Comparison of ENCODE assay signal across 10 mouse cellular contexts in the genomic region with DNA sequence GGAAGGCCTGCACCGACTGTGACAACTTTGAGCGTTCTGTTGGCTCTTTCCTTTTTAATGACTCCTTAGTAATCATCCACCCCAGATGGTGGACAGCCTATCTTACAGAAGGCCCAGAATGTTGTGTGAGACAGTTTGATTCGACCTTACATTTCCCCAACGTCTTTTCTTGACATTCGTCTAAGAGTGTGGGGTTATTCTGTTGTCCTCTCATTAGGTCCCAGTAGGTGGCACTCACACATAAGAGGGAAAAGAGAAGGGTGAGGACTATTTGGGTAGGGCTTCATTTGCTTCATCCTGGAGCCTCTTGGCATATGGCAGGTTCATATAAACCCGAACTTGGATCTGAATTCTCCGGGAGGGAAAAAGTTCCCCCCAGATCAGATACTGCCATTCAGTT.
DNase-seq lines count a peak whose midpoint lies in the region; ATAC-seq and TF ChIP-seq lines count a peak whose summit lies in the region.
"Had no signal": no experiment of that assay in that cellular context is flagged by ENCODE, and none has a peak within 500 bp of the region (broad histone marks: within the 10 kb centered on the region; RNA-seq: fewer than 3 reads in every experiment).

No protein-coding gene starts in this region.

- no peak overlapping the region for H3K9ac ChIP-seq in midbrain, embryonic 11.5 days (ENCODE audit: low read length)
- H3K9ac ChIP-seq: embryonic facial prominence, embryonic 12.5 days; limb, embryonic 15.5 days had no signal

- no peaks in the 10 kb centered on the region for H3K4me1 ChIP-seq in kidney, adult 2 months (ENCODE audit: control insufficient read depth, insufficient read depth, low read length)
- H3K4me1 ChIP-seq in E14TG2a.4 (replicated peaks; ENCODE audit: low read depth, low read length), result peaks cover 12% of the 10 kb centered on the region
- peaks cover 7% of the 10 kb centered on the region; the same call in 1 of the 2 replicates for H3K4me1 ChIP-seq in midbrain, embryonic 11.5 days (ENCODE audit: control insufficient read depth, insufficient read depth, low read length)

- DNase-seq in kidney, adult 2 months, result peak; percentile 30
- DNase-seq in kidney, adult 11 months, result no peak
- peak; percentile 41 for DNase-seq in R1 (ENCODE audit: low read depth, low spot score)
- peak; percentile 65 to 70 for DNase-seq in heart, postnatal 10 days
- DNase-seq in lung, postnatal 14 days, result peak; percentile 34
- no peak for DNase-seq in midbrain, embryonic 11.5 days (ENCODE audit: low spot score, missing footprints)

- H3K27ac ChIP-seq in kidney, adult 2 months (ENCODE audit: insufficient read depth, low read depth, low read length), result no peak overlapping the region
- H3K27ac ChIP-seq in midbrain, embryonic 11.5 days (ENCODE audit: low read depth, low read length), result no peak overlapping the region
- H3K27ac ChIP-seq: embryonic facial prominence, embryonic 12.5 days; limb, embryonic 15.5 days had no signal

- H3K9me3 ChIP-seq in E14TG2a.4 (ENCODE audit: low read length), result peaks cover 8% of the 10 kb centered on the region
- H3K9me3 ChIP-seq in midbrain, embryonic 11.5 days (ENCODE audit: control insufficient read depth, low read length), result no peaks in the 10 kb centered on the region
- H3K9me3 ChIP-seq: embryonic facial prominence, embryonic 12.5 days; limb, embryonic 15.5 days had no signal

- ATAC-seq in CD4-positive, CD25-positive, alpha-beta regulatory T cell, adult 4 months, result no peak
- ATAC-seq in midbrain, embryonic 11.5 days (ENCODE audit: low FRiP score), result no peak

- intact Hi-C loops in heart, postnatal 10 days (cut with DNase I), result loop anchor here (1.0 to 2.0 kb wide), 2 partner anchors 154 to 262 kb away; no protein-coding TSS in a partner anchor

- 38% methylated on average over 7 of the region's 7 CpGs for WGBS in kidney, adult 2 months
- WGBS in midbrain, embryonic 11.5 days, result 37% methylated on average over 7 of the region's 7 CpGs

- TF ChIP-seq CTCF in kidney, adult 2 months (conservative IDR thresholded peaks at IDR 0.05; ENCODE audit: insufficient read depth, insufficient read length, low read depth, low read length), result 0 out of 2 replicates have a peak, but pooled peaks have one; percentile 31
- peak; percentile 52 for TF ChIP-seq CTCF in E14TG2a.4 (conservative IDR thresholded peaks at IDR 0.05; ENCODE audit: low read length)

- no peak overlapping the region for H3K4me3 ChIP-seq in kidney, adult 2 months (ENCODE audit: insufficient read depth, low read depth, low read length)
- no peak overlapping the region for H3K4me3 ChIP-seq in E14TG2a.4 (replicated peaks; ENCODE audit: low read length)
- no peak overlapping the region for H3K4me3 ChIP-seq in midbrain, embryonic 11.5 days (ENCODE audit: low read depth, low read length)
- H3K4me3 ChIP-seq: embryonic facial prominence, embryonic 12.5 days; limb, embryonic 15.5 days had no signal

- H3K27me3 ChIP-seq in kidney, adult 2 months (replicated peaks; ENCODE audit: control insufficient read depth, insufficient read depth, low read length), result no peaks in the 10 kb centered on the region; the same call in 1 of the 2 replicates
- H3K27me3 ChIP-seq in E14TG2a.4 (ENCODE audit: insufficient read depth, low read length), result no peaks in the 10 kb centered on the region
- H3K27me3 ChIP-seq in midbrain, embryonic 11.5 days (ENCODE audit: control insufficient read depth, insufficient read depth, low read length), result peaks cover 13% of the 10 kb centered on the region; the same call in 1 of the 2 replicates

- no peaks in the 10 kb centered on the region for H3K36me3 ChIP-seq in kidney, adult 2 months (ENCODE audit: control insufficient read depth, insufficient read depth, low read length)
- no peaks in the 10 kb centered on the region for H3K36me3 ChIP-seq in E14TG2a.4 (ENCODE audit: insufficient read depth, low read length)
- no peaks in the 10 kb centered on the region for H3K36me3 ChIP-seq in midbrain, embryonic 11.5 days (ENCODE audit: control insufficient read depth, insufficient read depth, low read length)
- H3K36me3 ChIP-seq: embryonic facial prominence, embryonic 12.5 days; limb, embryonic 15.5 days had no signal

- no peak overlapping the region for H3K4me2 ChIP-seq in midbrain, embryonic 11.5 days
- H3K4me2 ChIP-seq: embryonic facial prominence, embryonic 12.5 days; limb, embryonic 15.5 days had no signal

- TF ChIP-seq POLR2A in kidney, adult 2 months (IDR thresholded peaks at IDR 0.05; ENCODE audit: low read depth, low read length), result no peak

Comparison
In these comparisons a context has a peak if more than half of its experiments do, and no peak if none do; other contexts are left out.
1. DNase-seq: peak in kidney, adult 2 months (single experiment), R1 (single experiment), heart, postnatal 10 days (2 of 2) and lung, postnatal 14 days (single experiment); none in kidney, adult 11 months (single experiment) and midbrain, embryonic 11.5 days (single experiment).